In the genomic region with DNA sequence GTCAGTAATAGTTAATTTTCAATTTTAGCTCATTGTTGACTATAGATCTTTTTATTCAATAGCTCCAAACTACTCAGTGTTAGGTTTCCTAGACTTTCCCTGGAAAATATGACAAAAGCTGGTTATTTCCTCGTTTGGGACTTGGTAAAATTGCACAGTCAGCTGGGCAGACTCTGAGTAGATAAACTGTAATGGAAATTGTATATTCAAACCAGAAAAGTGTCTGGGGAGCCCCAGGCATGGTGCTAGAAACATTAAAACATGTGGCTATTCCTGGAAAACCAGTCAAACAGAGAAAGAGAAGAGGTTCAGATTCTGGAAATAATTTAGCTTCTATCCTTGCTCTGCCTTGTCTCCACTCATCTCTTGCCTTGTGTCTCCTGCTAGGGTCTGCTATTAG, we compare ENCODE assay signal across 16 mouse cellular contexts.
"Had no signal": no experiment of that assay in that cellular context is flagged by ENCODE, and none has a peak within 500 bp of the region (broad histone marks: within the 10 kb centered on the region; RNA-seq: fewer than 3 reads in every experiment).

No protein-coding gene starts in this region.

- H3K4me3 ChIP-seq: neural tube, embryonic 13.5 days; neural tube, embryonic 15.5 days; stomach, embryonic 15.5 days had no signal

- H3K4me2 ChIP-seq: neural tube, embryonic 13.5 days; neural tube, embryonic 15.5 days; stomach, embryonic 15.5 days had no signal

- H3K27me3 ChIP-seq: neural tube, embryonic 13.5 days; neural tube, embryonic 15.5 days; stomach, embryonic 15.5 days had no signal

- H3K4me1 ChIP-seq: neural tube, embryonic 13.5 days; neural tube, embryonic 15.5 days; stomach, embryonic 15.5 days had no signal

- DNase-seq: retina, postnatal 1 day; right cerebral cortex, adult 18-20 months; right cerebral cortex, postnatal 14 days; right cerebral cortex, postnatal 25 days; right cerebral cortex, postnatal 4 days; spleen, adult 18-20 months; thymus, adult 18-20 months; thymus, adult 2 months; thymus, postnatal 14 days; thymus, postnatal 25 days; thymus, postnatal 36 days; thymus, postnatal 4 days had no signal

- H3K9me3 ChIP-seq: neural tube, embryonic 15.5 days; stomach, embryonic 15.5 days had no signal

- H3K9ac ChIP-seq: neural tube, embryonic 13.5 days; neural tube, embryonic 15.5 days; stomach, embryonic 15.5 days had no signal

- H3K36me3 ChIP-seq: neural tube, embryonic 13.5 days; neural tube, embryonic 15.5 days; stomach, embryonic 15.5 days had no signal

- H3K27ac ChIP-seq: neural tube, embryonic 13.5 days; neural tube, embryonic 15.5 days; stomach, embryonic 15.5 days; stomach, postnatal 0 days had no signal
